Mouse (Mus musculus) embryonic facial prominence, embryonic 13.5 days (tissue): ENCODE data around the gene Gm38394. TPM values are rescaled to one million over a fixed set of nuclear protein-coding genes. Genes with fewer than 3 reads are reported as not detected.
"Not testable (repeated sequence)": the region's sequence is repeated elsewhere in the genome, so short reads cannot be mapped to it uniquely, and the experiment has no call there.

Experiments used
- ATAC-seq: fragments of 200-750 bp; cut with Nextera tagmentation; 2 replicates; pipeline ENCODE4 v1.8.0; 2017; ENCODE audit warnings: low read depth; ENCODE audit not compliant: insufficient number of reproducible peaks, insufficient read depth, low FRiP score, low TSS enrichment
- H3K27ac ChIP-seq: fragments of 300-500 bp; sonication (generic); 2 replicates; pipeline ENCODE4 v1.5.1; 2015; ENCODE audit warnings: moderate library complexity, mild to moderate bottlenecking, inconsistent platforms
- H3K27me3 ChIP-seq: fragments of 300-500 bp; sonication (generic); 2 replicates; pipeline ENCODE4 v1.6.1; 2015; ENCODE audit warnings: mild to moderate bottlenecking, inconsistent platforms
- H3K36me3 ChIP-seq: fragments of 300-500 bp; sonication (generic); 2 replicates; pipeline ENCODE4 v1.6.1; 2015; ENCODE audit warnings: mild to moderate bottlenecking, inconsistent platforms
- H3K4me1 ChIP-seq: fragments of 300-500 bp; sonication (generic); 2 replicates; pipeline ENCODE4 v1.6.1; 2015; ENCODE audit warnings: inconsistent platforms
- H3K4me2 ChIP-seq: fragments of 300-500 bp; sonication (generic); 2 replicates; pipeline ENCODE4 v1.6.1; 2015; ENCODE audit warnings: moderate library complexity, mild to moderate bottlenecking, inconsistent platforms
- H3K4me3 ChIP-seq: fragments of 300-500 bp; sonication (generic); 2 replicates; pipeline ENCODE4 v1.5.1; 2015; ENCODE audit warnings: mild to moderate bottlenecking, inconsistent platforms
- H3K9ac ChIP-seq: fragments of 300-500 bp; sonication (generic); 2 replicates; pipeline ENCODE4 v1.6.1; 2015; ENCODE audit warnings: mild to moderate bottlenecking, inconsistent platforms
- H3K9me3 ChIP-seq: fragments of 300-500 bp; sonication (generic); 2 replicates; pipeline ENCODE4 v1.6.1; 2016; ENCODE audit warnings: inconsistent platforms
- WGBS: fragments of 180-500 bp; shearing (Covaris S2); methylation state at CpG from one replicate; pipeline ENCODE4 v1.1.7; 2015; ENCODE audit warnings: mixed read lengths; 5-methylcytosine and 5-hydroxymethylcytosine counted together
- polyA plus RNA-seq: library from polyadenylated mRNA; unstranded; fragments of >200 nt; fragmentation: Nextera tagmentation; extraction: Ambion mirVana; gene quantifications from 2 replicates; pipeline ENCODE4 v1.2.1, GENCODE M21; 2015

The Gm38394 gene
- polyA plus RNA-seq, 1 experiment from 2014 or later = 7.9 TPM

DNA sequence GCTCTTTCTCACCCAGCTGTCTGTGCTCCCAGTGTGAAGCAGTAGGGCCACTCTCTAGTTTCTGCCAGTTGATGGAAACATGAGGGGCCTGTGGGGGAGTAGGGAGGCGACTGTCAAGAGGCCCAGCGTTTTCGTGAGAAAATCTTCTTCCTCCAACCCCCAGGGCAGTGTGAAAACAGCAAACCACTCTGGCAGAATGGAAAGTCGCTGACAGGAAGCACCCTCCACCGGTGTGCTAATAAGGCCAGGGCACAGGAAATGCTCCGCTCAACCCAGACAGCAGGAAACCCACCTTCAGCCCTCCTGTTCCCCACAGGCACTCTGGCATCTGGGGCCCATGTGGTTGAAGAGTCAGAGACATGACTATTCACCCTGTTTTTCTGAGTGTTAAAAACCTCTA, 28.8 kb upstream of the Gm38394 start, which contains the start of gene Lax1:
Lax1 (minus strand) TSS at position 212 of the 400 bp plus-strand sequence.
- no peaks in the 10 kb centered on the region for H3K36me3 ChIP-seq

DNA sequence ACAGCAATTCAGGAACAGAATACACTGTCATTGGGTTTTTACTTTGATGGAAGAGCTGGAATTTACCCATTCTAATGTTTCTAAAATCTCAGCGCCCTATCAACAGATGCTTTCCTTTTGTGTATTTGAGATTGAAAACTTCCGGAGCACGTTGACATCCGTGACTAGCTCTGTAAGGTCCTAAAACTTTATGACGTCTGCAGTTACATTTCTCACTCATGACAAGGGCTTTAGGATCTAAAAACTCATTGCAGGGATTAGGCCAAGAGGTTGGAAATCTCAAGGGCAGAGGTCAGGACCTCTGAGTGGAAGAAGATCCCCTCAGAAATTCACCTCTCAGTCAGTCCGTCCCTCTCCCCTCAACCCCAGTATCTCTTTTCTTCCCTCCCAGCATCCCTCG, 27.2 kb upstream of the Gm38394 start:
- H3K9me3 ChIP-seq = no peaks in the 10 kb centered on the region
- H3K4me3 ChIP-seq = no peak overlapping the region
- 64% methylated on average over 7 of the region's 7 CpGs for WGBS
- no peak for ATAC-seq
- no peak overlapping the region for H3K9ac ChIP-seq
- no peaks in the 10 kb centered on the region for H3K36me3 ChIP-seq
- H3K4me1 ChIP-seq = peaks cover 7% of the 10 kb centered on the region; the same call in 1 of the 2 replicates
- no peaks in the 10 kb centered on the region for H3K27me3 ChIP-seq
- H3K4me2 ChIP-seq = no peak overlapping the region
- H3K27ac ChIP-seq = no peak overlapping the region

More for the DNA sequence above, 28.8 kb upstream of the Gm38394 start, which contains the start of gene Lax1:
- Histone ChIP-seq H3K4me1 (peaks cover 20% of the 10 kb centered on the region), H3K4me2 (no peak within 1 kb of the TSS), H3K9me3 (no peaks in the 10 kb centered on the region), H3K4me3 (no peak within 1 kb of the TSS), H3K27ac (0 out of 2 replicates have a peak within 1 kb of the TSS, but pooled peaks have one; percentile 17), H3K27me3 (no peaks in the 10 kb centered on the region), H3K9ac (no peak within 1 kb of the TSS)
- 7% methylated on average over 6 of the region's 6 CpGs for WGBS
- ATAC-seq = no peak

DNA sequence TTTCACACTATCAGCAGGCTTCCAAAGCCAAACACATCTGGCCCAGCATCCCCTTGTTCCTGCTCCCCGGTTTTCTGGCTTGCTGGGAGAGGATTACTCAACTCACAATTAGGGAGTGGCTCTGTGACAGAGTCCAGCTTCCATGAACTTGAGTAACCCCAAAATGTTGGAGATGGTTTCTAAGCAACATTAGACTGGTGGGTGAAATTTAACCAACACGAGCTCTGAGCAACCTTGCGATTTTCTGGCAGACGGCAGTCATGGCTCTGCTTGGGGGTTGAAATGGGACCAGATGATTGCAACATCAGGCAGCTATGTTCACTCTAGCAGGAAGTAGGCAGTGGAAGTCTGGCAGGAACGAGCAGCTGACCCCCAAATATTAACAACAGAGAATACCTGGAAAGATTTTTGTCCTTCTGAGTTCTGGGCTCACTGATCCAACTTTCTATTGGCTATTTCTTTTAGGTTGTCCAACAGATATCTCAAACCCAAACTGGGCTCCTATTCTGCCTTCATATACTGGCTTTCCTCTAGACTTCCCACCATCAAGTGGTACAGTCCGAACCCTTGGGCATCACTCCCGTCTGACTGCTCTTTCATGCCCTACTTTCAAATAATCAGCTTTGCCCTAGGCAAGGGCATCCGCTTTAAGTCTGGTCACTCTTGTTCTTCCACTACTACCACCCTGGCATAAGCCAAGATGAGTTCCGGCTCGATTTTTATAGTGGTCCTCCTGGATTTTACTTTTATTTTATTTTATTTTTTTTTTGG, 24.8 kb upstream of the Gm38394 start:
- H3K4me1 ChIP-seq = peaks cover 7% of the 10 kb centered on the region; the same call in 1 of the 2 replicates
- no peaks in the 10 kb centered on the region for H3K36me3 ChIP-seq
- ATAC-seq = no peak
- WGBS = 69% methylated on average over 10 of the region's 10 CpGs
- no peak overlapping the region for H3K27ac ChIP-seq
- no peak overlapping the region for H3K4me2 ChIP-seq
- H3K27me3 ChIP-seq = no peaks in the 10 kb centered on the region
- no peak overlapping the region for H3K9ac ChIP-seq
- no peaks in the 10 kb centered on the region for H3K9me3 ChIP-seq
- no peak overlapping the region for H3K4me3 ChIP-seq

- no peak for ATAC-seq
- Histone ChIP-seq H3K27me3 (no peaks in the 10 kb centered on the region), H3K9ac (no peak overlapping the region), H3K27ac (no peak overlapping the region), H3K36me3 (no peaks in the 10 kb centered on the region), H3K9me3 (no peaks in the 10 kb centered on the region), H3K4me1 (no peaks in the 10 kb centered on the region), H3K4me2 (no peak overlapping the region), H3K4me3 (no peak overlapping the region)
- WGBS = 74% methylated on average over 3 of the region's 3 CpGs
These were observed 10.7 kb upstream of the Gm38394 start for GRCm38 (mm10) chr1:133671801-133672200.

DNA sequence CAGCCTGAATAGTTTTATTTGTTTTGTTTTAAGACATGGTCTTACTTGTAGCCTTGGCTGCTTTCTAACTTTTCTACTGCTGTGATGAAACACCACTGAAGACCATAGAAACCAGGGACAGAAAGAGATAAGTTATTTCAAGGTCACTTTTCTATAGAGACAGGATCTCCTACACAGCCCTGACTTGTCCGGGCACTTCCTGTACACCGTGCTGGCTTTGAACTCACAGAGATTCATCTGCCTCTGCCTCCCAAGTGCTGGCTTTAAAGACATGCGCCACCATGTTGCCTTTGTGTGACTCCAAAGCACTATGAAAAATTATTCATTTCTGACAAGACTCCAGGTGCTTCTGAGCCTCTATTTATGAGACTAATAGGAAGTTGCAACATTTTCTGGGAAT, 10.1 kb upstream of the Gm38394 start:
- no peak for ATAC-seq

GRCm38 (mm10) chr1:133670776-133671175, 9.7 kb upstream of the Gm38394 start:
- Histone ChIP-seq H3K9ac (no peak overlapping the region), H3K27me3 (no peaks in the 10 kb centered on the region), H3K27ac (no peak overlapping the region), H3K9me3 (no peaks in the 10 kb centered on the region), H3K4me3 (no peak overlapping the region), H3K4me1 (no peaks in the 10 kb centered on the region), H3K36me3 (no peaks in the 10 kb centered on the region), H3K4me2 (no peak overlapping the region)
- 75% methylated on average over 6 of the region's 6 CpGs for WGBS
- no peak for ATAC-seq

More for the DNA sequence above, 10.1 kb upstream of the Gm38394 start:
- H3K36me3 ChIP-seq = no peaks in the 10 kb centered on the region
- H3K27ac ChIP-seq = no peak overlapping the region
- H3K4me3 ChIP-seq = no peak overlapping the region
- no peak overlapping the region for H3K4me2 ChIP-seq
- WGBS = 90% methylated on average over 3 of the region's 3 CpGs
- no peak overlapping the region for H3K9ac ChIP-seq
- H3K4me1 ChIP-seq = no peaks in the 10 kb centered on the region
- no peaks in the 10 kb centered on the region for H3K27me3 ChIP-seq
- H3K9me3 ChIP-seq = no peaks in the 10 kb centered on the region

DNA sequence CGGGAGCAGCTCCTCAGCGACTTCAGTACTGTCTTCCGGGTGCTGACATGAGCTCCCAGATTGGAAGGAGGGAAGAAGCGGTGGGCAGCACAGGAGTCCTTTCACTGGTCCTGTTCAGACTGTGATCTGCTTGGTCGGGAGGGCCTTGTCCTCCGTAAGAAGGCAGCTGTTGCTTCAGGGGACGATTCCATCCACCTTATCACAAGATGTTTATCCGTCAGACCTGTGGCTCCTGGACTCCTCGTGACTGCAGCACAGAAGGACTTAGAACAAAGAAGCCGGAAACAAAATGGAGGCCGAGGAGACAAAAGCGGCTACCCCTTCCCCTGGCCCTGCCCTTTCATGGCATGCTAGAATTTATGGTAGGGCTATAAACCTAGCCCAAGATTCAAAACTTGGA, 9.1 kb upstream of the Gm38394 start:
- Histone ChIP-seq H3K9me3 (no peaks in the 10 kb centered on the region), H3K4me1 (no peaks in the 10 kb centered on the region), H3K9ac (no peak overlapping the region), H3K27ac (no peak overlapping the region), H3K27me3 (no peaks in the 10 kb centered on the region), H3K4me3 (no peak overlapping the region), H3K4me2 (no peak overlapping the region), H3K36me3 (no peaks in the 10 kb centered on the region)
- 85% methylated on average over 12 of the region's 12 CpGs for WGBS
- no peak for ATAC-seq

DNA sequence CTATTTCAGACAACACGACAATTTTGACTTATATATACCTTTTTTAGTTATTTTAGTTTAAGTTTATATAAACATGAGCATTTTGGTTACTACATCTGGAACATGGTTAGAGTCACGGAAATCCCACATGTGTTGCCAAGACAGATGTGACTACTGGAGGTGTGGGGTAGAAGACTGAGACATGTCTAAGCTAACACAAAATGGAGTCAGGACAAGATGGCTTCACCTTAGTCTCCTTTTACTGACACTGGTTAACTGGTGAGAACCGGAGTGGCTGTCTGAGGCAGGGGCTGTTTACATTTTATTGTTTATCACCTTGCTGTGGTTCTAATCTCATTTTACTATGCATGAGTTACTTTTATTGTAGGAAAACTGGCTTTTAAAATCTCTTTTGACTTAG, 7.5 kb upstream of the Gm38394 start:
- no peak for ATAC-seq
- no peaks in the 10 kb centered on the region for H3K27me3 ChIP-seq
- no peak overlapping the region for H3K4me2 ChIP-seq
- H3K4me1 ChIP-seq = no peaks in the 10 kb centered on the region
- H3K36me3 ChIP-seq = no peaks in the 10 kb centered on the region
- no peak overlapping the region for H3K4me3 ChIP-seq
- WGBS = 82% methylated on average over 3 of the region's 3 CpGs
- H3K27ac ChIP-seq = no peak overlapping the region
- H3K9me3 ChIP-seq = no peaks in the 10 kb centered on the region
- no peak overlapping the region for H3K9ac ChIP-seq

GRCm38 (mm10) chr1:133667721-133668120, 6.6 kb upstream of the Gm38394 start:
- Histone ChIP-seq H3K27me3 (no peaks in the 10 kb centered on the region), H3K4me2 (no peak overlapping the region), H3K36me3 (no peaks in the 10 kb centered on the region), H3K4me1 (no peaks in the 10 kb centered on the region), H3K9ac (no peak overlapping the region), H3K9me3 (no peaks in the 10 kb centered on the region), H3K27ac (no peak overlapping the region), H3K4me3 (no peak overlapping the region)
- no peak for ATAC-seq
- 43% methylated on average over 7 of the region's 7 CpGs for WGBS

- H3K4me3 ChIP-seq, ATAC-seq, H3K36me3 ChIP-seq, H3K4me1 ChIP-seq, H3K27ac ChIP-seq, H3K9ac ChIP-seq, H3K4me2 ChIP-seq, H3K9me3 ChIP-seq, H3K27me3 ChIP-seq: not testable (repeated sequence)
- WGBS = 91% methylated on average over 8 of the region's 8 CpGs
These were observed 4.6 kb upstream of the Gm38394 start for GRCm38 (mm10) chr1:133665713-133666112.

- ATAC-seq = no peak
- 64% methylated on average over 11 of the region's 11 CpGs for WGBS
- H3K27ac ChIP-seq = no peak overlapping the region
These were observed 3.3 kb upstream of the Gm38394 start for GRCm38 (mm10) chr1:133664203-133664970.

GRCm38 (mm10) chr1:133663427-133663826, 2.3 kb upstream of the Gm38394 start:
- H3K9me3 ChIP-seq = no peaks in the 10 kb centered on the region
- H3K4me3 ChIP-seq = no peak overlapping the region
- 78% methylated on average over 4 of the region's 4 CpGs for WGBS
- ATAC-seq = no peak
- no peak overlapping the region for H3K4me2 ChIP-seq
- peaks cover 11% of the 10 kb centered on the region for H3K36me3 ChIP-seq
- H3K27ac ChIP-seq = no peak overlapping the region
- H3K27me3 ChIP-seq = no peaks in the 10 kb centered on the region
- H3K4me1 ChIP-seq = peaks cover 19% of the 10 kb centered on the region
- no peak overlapping the region for H3K9ac ChIP-seq

More at GRCm38 (mm10) chr1:133664203-133664970, 3.3 kb upstream of the Gm38394 start:
- Histone ChIP-seq H3K9me3 (no peaks in the 10 kb centered on the region), H3K9ac (no peak overlapping the region), H3K4me3 (no peak overlapping the region), H3K4me2 (no peak overlapping the region), H3K36me3 (peaks cover 2% of the 10 kb centered on the region; the same call in 1 of the 2 replicates), H3K4me1 (peaks cover 9% of the 10 kb centered on the region), H3K27me3 (no peaks in the 10 kb centered on the region)
